Mouse (Mus musculus) bone marrow, adult 2 months (tissue): ENCODE data around the gene 1700001F09Rik. TPM values are rescaled to one million over a fixed set of nuclear protein-coding genes. Genes with fewer than 3 reads are reported as not detected.
"Not testable (repeated sequence)": the region's sequence is repeated elsewhere in the genome, so short reads cannot be mapped to it uniquely, and the experiment has no call there.

Experiments used
- H3K27ac ChIP-seq: fragments of 200-500 bp; 2 replicates; pipeline ENCODE4 v1.5.1; 2012; ENCODE audit warnings: low read depth, mild to moderate bottlenecking, control low read depth, inconsistent platforms, low read length; ENCODE audit not compliant: control insufficient read depth, poor library complexity, insufficient read depth
- H3K4me1 ChIP-seq: fragments of 200-500 bp; 2 replicates; pipeline ENCODE4 v1.6.1; 2011; ENCODE audit warnings: low read length; ENCODE audit not compliant: control insufficient read depth, insufficient read depth
- H3K4me3 ChIP-seq: fragments of 200-500 bp; replicated peaks from 2 replicates; pipeline ENCODE3; 2011; ENCODE audit warnings: mild to moderate bottlenecking, low read depth, low read length, control low read depth; ENCODE audit not compliant: control insufficient read depth
- WGBS: fragments of 180-500 bp; shearing (Covaris S2); methylation state at CpG from one replicate; pipeline ENCODE4 v1.1.7; 2018; 5-methylcytosine and 5-hydroxymethylcytosine counted together
- polyA plus RNA-seq: library from polyadenylated mRNA; stranded (reverse); fragments of >200 nt; gene quantifications from 2 replicates; pipeline ENCODE4 v1.2.4, GENCODE M21; 2011; ENCODE audit warnings: low replicate concordance; ENCODE audit not compliant: missing spikeins, insufficient read depth, insufficient read length

1700001F09Rik gene
- polyA plus RNA-seq = not detected in 2 replicates

DNA sequence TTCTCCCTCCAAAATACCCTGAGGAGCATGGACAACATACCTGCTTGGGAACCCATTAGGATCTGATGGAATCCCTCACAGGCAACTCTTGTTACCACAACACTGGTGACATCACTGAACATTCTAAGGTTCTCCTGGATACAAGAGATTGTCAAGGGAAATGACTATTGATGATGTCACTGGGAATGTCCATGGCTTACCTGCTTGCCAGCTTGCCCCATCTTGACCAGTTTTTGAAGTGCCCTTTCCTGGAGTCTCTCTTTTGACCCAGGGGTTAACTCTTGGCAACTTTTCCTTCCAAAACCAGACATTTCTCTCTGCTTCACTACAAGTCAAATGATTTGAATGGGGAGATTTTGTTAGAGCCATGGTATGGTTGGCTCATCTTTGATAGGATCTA is at the start of gene 1700001F09Rik:
1700001F09Rik (minus strand) TSS at position 101 of the 400 bp plus-strand sequence.
- not testable (repeated sequence) for H3K27ac ChIP-seq, H3K4me3 ChIP-seq, H3K4me1 ChIP-seq

DNA sequence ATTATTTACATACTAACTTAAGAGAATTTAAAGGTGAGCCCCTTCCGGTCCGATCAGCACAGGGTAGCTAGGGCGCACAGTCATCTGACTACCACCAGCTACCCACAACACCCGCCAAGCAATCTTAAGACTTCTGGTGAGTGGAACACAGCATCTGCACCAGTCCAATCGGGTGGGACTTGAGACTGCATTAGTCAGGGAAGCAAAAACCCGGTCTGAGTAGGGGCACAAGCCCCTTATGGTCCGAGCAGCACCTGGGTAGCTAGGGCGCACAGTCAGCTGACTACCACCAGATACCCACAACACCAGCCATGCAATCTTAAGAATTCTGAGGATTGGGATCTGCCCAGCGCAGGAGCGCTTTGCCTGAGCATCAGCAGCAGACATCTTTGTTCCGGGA is 14.1 kb upstream of the 1700001F09Rik start:
- H3K4me3 ChIP-seq, H3K27ac ChIP-seq, H3K4me1 ChIP-seq: not testable (repeated sequence)
- WGBS = 72% methylated on average over 11 of the region's 11 CpGs

DNA sequence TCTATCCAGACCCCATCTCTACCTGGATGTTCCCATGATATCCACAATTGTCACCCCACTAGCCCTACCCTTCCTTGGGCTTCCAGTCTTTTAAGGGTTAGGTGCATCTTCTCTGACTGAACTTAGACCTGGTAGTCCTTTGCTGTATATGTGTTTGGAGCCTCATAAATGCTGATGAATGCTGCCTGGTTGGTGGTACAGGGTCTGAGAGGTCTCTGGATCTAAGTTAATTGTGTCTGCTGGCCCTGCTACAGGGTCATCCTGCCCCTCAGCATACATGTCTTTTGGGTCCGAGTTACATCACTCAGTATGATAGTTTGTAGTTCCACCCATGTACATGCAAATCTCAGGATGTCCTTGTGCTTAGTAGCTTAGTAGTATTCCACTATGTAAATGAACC is 11.6 kb upstream of the 1700001F09Rik start:
- H3K27ac ChIP-seq = not testable (repeated sequence)
- 68% methylated on average over 1 of the region's 1 CpGs for WGBS

DNA sequence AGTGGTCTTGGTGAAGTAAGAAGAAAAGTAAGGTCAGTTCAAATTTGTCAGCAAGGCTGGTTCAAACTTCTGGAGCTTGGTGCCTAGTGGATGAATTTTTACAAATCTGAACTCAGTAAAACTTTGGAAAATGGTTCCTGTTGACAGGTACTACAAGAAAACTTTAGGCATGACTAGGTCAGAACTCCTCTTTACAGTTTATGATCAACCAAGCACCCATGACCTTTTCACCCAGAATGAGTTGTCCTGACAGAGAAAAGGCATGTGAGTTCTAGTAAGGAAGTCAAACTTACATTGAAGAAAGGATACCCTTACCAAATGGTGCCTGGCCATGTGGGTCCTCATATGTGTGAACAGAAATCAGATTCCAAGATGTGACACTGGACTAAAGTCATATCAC is 9.9 kb upstream of the 1700001F09Rik start:
- H3K27ac ChIP-seq, H3K4me1 ChIP-seq, H3K4me3 ChIP-seq: not testable (repeated sequence)

More for the DNA sequence above, 11.6 kb upstream of the 1700001F09Rik start:
- H3K4me3 ChIP-seq, H3K4me1 ChIP-seq: not testable (repeated sequence)

DNA sequence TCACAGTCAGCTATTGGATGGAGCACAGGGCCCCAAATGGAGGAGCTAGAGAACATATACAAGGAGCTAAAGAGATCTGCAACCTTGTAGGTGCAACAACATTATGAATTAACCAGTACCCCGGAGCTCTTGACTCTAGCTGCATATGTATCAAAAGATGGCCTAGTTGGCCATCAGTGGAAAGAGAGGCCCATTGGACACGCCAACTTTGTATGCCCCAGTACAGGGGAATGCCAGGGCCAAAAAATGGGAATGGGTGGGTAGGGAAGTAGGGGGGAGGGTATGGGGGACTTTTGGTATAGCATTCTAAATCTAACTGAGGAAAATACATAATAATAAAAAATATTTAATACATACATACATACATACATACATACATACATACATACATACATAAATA is 5.3 kb upstream of the 1700001F09Rik start:
- not testable (repeated sequence) for H3K4me1 ChIP-seq, H3K4me3 ChIP-seq, H3K27ac ChIP-seq
- WGBS = 67% methylated on average over 2 of the region's 2 CpGs

DNA sequence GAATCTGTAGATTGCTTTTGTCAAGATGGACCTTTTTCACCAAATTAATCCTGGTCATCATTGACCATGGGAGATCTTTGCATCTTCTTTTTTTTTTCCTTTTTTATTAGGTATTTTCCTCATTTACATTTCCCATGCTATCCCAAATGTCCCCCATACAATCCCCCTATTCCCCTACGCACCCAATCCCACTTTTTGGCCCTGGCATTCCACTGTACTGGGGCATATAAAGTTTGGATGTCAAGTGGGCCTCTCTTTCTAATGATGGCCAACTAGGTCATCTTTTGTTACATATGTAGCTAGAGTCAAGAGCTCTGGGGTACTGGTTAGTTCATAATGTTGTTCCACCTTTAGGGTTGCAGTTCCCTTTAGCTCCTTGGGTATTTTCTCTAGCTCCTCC is 10.0 kb downstream of the 1700001F09Rik start:
- not testable (repeated sequence) for H3K27ac ChIP-seq, H3K4me3 ChIP-seq, H3K4me1 ChIP-seq
- 35% methylated on average over 1 of the region's 1 CpGs for WGBS

DNA sequence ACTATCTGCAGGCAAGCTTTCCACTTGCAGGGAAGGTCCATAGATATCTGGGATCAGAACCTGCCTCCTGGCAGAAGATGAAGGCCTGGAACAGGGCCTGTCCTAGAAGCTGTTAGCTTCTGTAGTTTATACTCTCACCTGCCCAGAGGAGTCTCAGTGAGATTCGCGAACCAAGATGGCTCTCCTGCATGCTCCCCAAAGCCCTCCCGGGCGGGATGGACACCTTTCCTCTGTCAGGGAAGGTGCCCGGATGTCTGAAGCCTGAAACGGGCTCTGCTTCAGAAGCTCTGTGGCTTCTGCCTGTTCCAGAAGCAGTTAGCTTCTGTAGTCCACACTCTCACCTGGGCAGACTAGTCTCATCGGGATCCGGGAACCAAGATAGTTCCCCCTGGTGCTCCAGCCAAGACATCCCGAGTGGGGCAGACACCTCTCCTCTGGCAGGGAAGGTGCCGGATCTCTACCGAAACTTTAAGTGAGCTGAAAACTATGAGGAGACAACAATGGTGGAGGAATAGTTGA is 16.2 kb downstream of the 1700001F09Rik start:
- 84% methylated on average over 11 of the region's 11 CpGs for WGBS
- not testable (repeated sequence) for H3K4me1 ChIP-seq, H3K4me3 ChIP-seq, H3K27ac ChIP-seq

DNA sequence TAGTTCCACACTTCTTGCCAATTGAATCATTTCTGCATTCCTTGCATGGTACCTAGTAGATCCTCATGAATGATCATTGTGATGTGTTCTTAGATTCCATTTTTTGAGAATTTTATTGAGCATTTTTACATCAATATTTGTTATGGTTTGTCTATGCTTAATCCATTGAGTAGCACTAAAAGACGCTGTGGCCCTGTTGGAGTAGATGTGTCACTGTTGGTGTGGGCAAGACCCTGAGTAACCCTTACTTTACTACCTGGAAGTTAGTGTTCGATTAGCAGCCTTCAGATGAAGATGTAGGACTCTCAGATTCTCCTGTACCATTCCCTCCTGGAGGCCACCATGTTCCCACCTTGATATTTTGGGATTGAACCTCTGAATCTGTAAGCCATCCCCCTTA is 19.0 kb downstream of the 1700001F09Rik start:
- H3K27ac ChIP-seq, H3K4me1 ChIP-seq, H3K4me3 ChIP-seq: not testable (repeated sequence)
- 54% methylated on average over 2 of the region's 2 CpGs for WGBS

DNA sequence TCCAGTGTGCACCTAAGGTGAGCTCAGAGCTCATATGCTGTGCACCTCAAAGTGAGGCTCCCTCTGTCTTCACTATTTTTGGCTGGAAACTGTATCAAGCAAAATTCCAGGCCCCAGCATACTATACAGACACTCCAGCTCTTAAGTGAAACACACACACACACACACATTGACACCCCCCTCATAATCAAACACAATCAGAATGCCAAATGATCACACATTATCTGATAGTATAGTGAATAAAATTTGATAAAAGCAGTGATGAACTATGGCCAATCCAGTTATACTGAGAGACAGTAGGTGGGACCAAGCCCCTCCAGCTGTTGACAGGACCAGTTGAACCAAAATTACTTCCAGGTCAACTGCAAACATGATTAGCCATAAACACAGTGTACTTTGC is 28.1 kb downstream of the 1700001F09Rik start:
- H3K4me1 ChIP-seq, H3K27ac ChIP-seq, H3K4me3 ChIP-seq: not testable (repeated sequence)

DNA sequence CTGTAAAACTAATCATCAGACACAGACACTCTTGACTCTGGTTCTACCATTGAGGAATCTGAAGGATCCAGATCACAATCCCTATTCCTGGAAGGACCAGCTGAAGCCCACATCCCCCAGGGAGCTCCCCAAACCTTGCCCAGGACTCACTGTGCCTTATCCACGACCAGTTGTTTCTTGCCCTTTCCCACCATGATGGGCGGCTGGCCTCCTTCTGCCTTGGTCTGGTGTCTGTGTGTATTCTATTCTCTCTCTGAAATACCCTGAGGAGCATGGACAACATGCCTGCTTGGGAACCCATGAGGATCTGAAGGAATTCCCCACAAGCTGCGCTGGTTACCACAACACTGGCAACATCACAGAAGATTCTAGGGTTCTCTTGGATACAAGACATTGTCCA is 54.1 kb downstream of the 1700001F09Rik start, which contains the start of gene Gm8127:
Gm8127 (minus strand) TSS at position 330 of the 400 bp plus-strand sequence.
- not testable (repeated sequence) for H3K4me1 ChIP-seq, H3K27ac ChIP-seq, H3K4me3 ChIP-seq
- 66% methylated on average over 3 of the region's 3 CpGs for WGBS

Other genes with a start within 250 kb of the 1700001F09Rik start
- not detected in 2 replicates for gene Gm8104, start 247.2 kb downstream of the 1700001F09Rik start, polyA plus RNA-seq
- not detected in 2 replicates for gene Gm7233, start 167.9 kb downstream of the 1700001F09Rik start, polyA plus RNA-seq
- gene Gm8122, start 112.5 kb downstream of the 1700001F09Rik start, polyA plus RNA-seq = not detected in 2 replicates
- not detected in 2 replicates for gene Gm8126, start 89.2 kb downstream of the 1700001F09Rik start, polyA plus RNA-seq
- gene Gm9732, start 72.8 kb downstream of the 1700001F09Rik start, polyA plus RNA-seq = not detected in 2 replicates
- gene Gm8127, start 54.0 kb downstream of the 1700001F09Rik start, polyA plus RNA-seq = not detected in 2 replicates
- not detected in 2 replicates for gene Gm8138, start 68.5 kb upstream of the 1700001F09Rik start, polyA plus RNA-seq
- not detected in 2 replicates for gene Gm5799, start 195.8 kb upstream of the 1700001F09Rik start, polyA plus RNA-seq
- gene Gm17654, start 231.3 kb upstream of the 1700001F09Rik start, polyA plus RNA-seq = not detected in 2 replicates